Mouse (Mus musculus) limb, embryonic 11.5 days (tissue): Measurements from ENCODE around the gene Nup210l. TPM values are rescaled to one million over a fixed set of nuclear protein-coding genes. Genes with fewer than 3 reads are reported as not detected.

Experiments used
- ATAC-seq: fragments of 200-750 bp; cut with Nextera tagmentation; 2 replicates; pipeline ENCODE4 v1.8.0; 2017; ENCODE audit warnings: low read depth; ENCODE audit not compliant: insufficient number of reproducible peaks, low FRiP score, low TSS enrichment
- DNase-seq: peaks from one replicate; pipeline ENCODE4 v3.0.0-alpha.2; 2015; ENCODE audit warnings: low spot score
- H3K27ac ChIP-seq: fragments of 300-500 bp; sonication (generic); replicated peaks from 2 replicates; pipeline ENCODE4 v1.5.1; 2014; ENCODE audit warnings: low read depth, mild to moderate bottlenecking, low read length
- H3K27me3 ChIP-seq: fragments of 300-500 bp; sonication (generic); 2 replicates; pipeline ENCODE4 v1.6.1; 2014; ENCODE audit warnings: mild to moderate bottlenecking, low read length, mixed read lengths; ENCODE audit not compliant: control insufficient read depth, insufficient read depth
- H3K36me3 ChIP-seq: fragments of 300-500 bp; sonication (generic); 2 replicates; pipeline ENCODE4 v1.6.1; 2014; ENCODE audit warnings: mild to moderate bottlenecking, low read length, moderate library complexity, mixed read lengths; ENCODE audit not compliant: control insufficient read depth, insufficient read depth
- H3K4me1 ChIP-seq: fragments of 300-500 bp; sonication (generic); 2 replicates; pipeline ENCODE4 v1.6.1; 2014; ENCODE audit warnings: low read length, mixed read lengths; ENCODE audit not compliant: control insufficient read depth, insufficient read depth
- H3K4me2 ChIP-seq: fragments of 300-500 bp; sonication (generic); 2 replicates; pipeline ENCODE4 v1.6.1; 2014; ENCODE audit warnings: low read depth, mild to moderate bottlenecking, moderate library complexity; ENCODE audit not compliant: severe bottlenecking
- H3K4me3 ChIP-seq: fragments of 300-500 bp; sonication (generic); 2 replicates; pipeline ENCODE4 v1.5.1; 2014; ENCODE audit warnings: low read depth, low read length
- H3K9ac ChIP-seq: fragments of 300-500 bp; sonication (generic); 2 replicates; pipeline ENCODE4 v1.6.1; 2014; ENCODE audit warnings: mild to moderate bottlenecking, low read length
- H3K9me3 ChIP-seq: fragments of 300-500 bp; sonication (generic); 2 replicates; pipeline ENCODE4 v1.6.1; 2016; ENCODE audit warnings: low read length; ENCODE audit not compliant: control insufficient read depth
- WGBS: fragments of 180-500 bp; shearing (Covaris S2); extraction: QIAGEN DNeasy Blood & Tissue Kit; methylation state at CpG from one replicate; pipeline ENCODE4 v1.1.7; 2014; 5-methylcytosine and 5-hydroxymethylcytosine counted together
- polyA plus RNA-seq: library from polyadenylated mRNA; unstranded; fragments of >200 nt; fragmentation: Nextera tagmentation; extraction: Ambion mirVana; gene quantifications from 2 replicates; pipeline ENCODE4 v1.2.1, GENCODE M21; 2014

Gene Nup210l
- polyA plus RNA-seq, 1 experiment from 2014 or later, result 0.49 TPM

- H3K4me2 ChIP-seq, result peak overlapping the region; percentile 36
- peaks cover 6% of the 10 kb centered on the region; the same call in 1 of the 2 replicates for H3K36me3 ChIP-seq
- no peaks in the 10 kb centered on the region for H3K27me3 ChIP-seq
- H3K9ac ChIP-seq, result peak overlapping the region; percentile 48; the same call in 1 of the 2 replicates
- 28% methylated on average over 5 of the region's 5 CpGs for WGBS
- peak overlapping the region; percentile 31 for H3K4me3 ChIP-seq
- ATAC-seq (no peak), DNase-seq (no peak)
- H3K27ac ChIP-seq, result no peak overlapping the region; the same call in 1 of the 2 replicates
- H3K4me1 ChIP-seq, result no peaks in the 10 kb centered on the region
- no peaks in the 10 kb centered on the region for H3K9me3 ChIP-seq
Measured at GRCm38 (mm10) chr3:90221123-90221522, 117.2 kb downstream of the Nup210l start.

DNA sequence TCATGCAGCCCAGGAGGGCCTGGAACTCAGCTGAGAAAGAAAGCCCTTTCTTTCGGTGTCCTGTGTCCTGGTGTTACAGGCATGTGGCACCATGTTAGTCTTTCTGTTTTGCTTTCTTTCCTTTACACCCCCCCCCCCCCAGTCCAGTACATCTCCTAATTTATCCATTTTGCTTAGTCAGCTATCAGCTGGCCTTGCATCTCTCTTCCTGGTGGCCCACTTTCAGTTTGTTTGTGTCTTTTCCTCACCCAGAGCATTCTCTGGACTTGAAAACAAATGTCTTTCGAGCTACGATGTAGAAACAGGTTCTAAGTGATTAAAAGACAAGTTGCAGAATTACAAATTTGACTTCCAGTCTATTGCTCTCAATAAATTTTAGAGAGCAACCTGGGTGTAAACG lies 118.5 kb downstream of the Nup210l start:
- Histone ChIP-seq H3K27ac (no peak overlapping the region), H3K4me3 (no peak overlapping the region), H3K9me3 (no peaks in the 10 kb centered on the region), H3K27me3 (no peaks in the 10 kb centered on the region), H3K9ac (no peak overlapping the region), H3K4me2 (no peak overlapping the region), H3K4me1 (no peaks in the 10 kb centered on the region), H3K36me3 (peaks cover 6% of the 10 kb centered on the region; the same call in 1 of the 2 replicates)
- no peak for ATAC-seq
- DNase-seq, result no peak
- 91% methylated on average over 4 of the region's 4 CpGs for WGBS

GRCm38 (mm10) chr3:90222941-90223340 lies 119.0 kb downstream of the Nup210l start:
- Histone ChIP-seq H3K9me3 (no peaks in the 10 kb centered on the region), H3K27me3 (no peaks in the 10 kb centered on the region), H3K4me1 (no peaks in the 10 kb centered on the region), H3K36me3 (peaks cover 6% of the 10 kb centered on the region; the same call in 1 of the 2 replicates), H3K4me3 (no peak overlapping the region), H3K27ac (no peak overlapping the region), H3K9ac (no peak overlapping the region), H3K4me2 (no peak overlapping the region)
- DNase-seq (no peak), ATAC-seq (no peak)
- WGBS, result 83% methylated on average over 3 of the region's 3 CpGs

GRCm38 (mm10) chr3:90224331-90224730 lies 120.4 kb downstream of the Nup210l start:
- 78% methylated on average over 10 of the region's 10 CpGs for WGBS
- H3K4me2 ChIP-seq, result no peak overlapping the region
- H3K36me3 ChIP-seq, result peaks cover 6% of the 10 kb centered on the region; the same call in 1 of the 2 replicates
- no peaks in the 10 kb centered on the region for H3K9me3 ChIP-seq
- H3K4me3 ChIP-seq, result no peak overlapping the region
- no peaks in the 10 kb centered on the region for H3K27me3 ChIP-seq
- DNase-seq (no peak), ATAC-seq (no peak)
- H3K9ac ChIP-seq, result no peak overlapping the region
- no peak overlapping the region for H3K27ac ChIP-seq
- no peaks in the 10 kb centered on the region for H3K4me1 ChIP-seq

GRCm38 (mm10) chr3:90231075-90231474 lies 127.1 kb downstream of the Nup210l start:
- peaks cover 2% of the 10 kb centered on the region; the same call in 1 of the 2 replicates for H3K36me3 ChIP-seq
- peak overlapping the region; percentile 73 for H3K4me2 ChIP-seq
- peaks cover 2% of the 10 kb centered on the region; the same call in 1 of the 2 replicates for H3K4me1 ChIP-seq
- peak overlapping the region; percentile 83 for H3K9ac ChIP-seq
- H3K27me3 ChIP-seq, result no peaks in the 10 kb centered on the region
- H3K27ac ChIP-seq, result no peak overlapping the region; the same call in 1 of the 2 replicates
- no peak for ATAC-seq
- WGBS, result 9% methylated on average over 8 of the region's 8 CpGs
- H3K9me3 ChIP-seq, result no peaks in the 10 kb centered on the region
- no peak for DNase-seq
- peak overlapping the region; percentile 66 for H3K4me3 ChIP-seq

- ATAC-seq, result peak; percentile 93
Measured at GRCm38 (mm10) chr3:90231507-90232333, 127.8 kb downstream of the Nup210l start, which contains the start of gene Jtb. Gene Jtb (plus strand): TSS chr3:90231597.

DNA sequence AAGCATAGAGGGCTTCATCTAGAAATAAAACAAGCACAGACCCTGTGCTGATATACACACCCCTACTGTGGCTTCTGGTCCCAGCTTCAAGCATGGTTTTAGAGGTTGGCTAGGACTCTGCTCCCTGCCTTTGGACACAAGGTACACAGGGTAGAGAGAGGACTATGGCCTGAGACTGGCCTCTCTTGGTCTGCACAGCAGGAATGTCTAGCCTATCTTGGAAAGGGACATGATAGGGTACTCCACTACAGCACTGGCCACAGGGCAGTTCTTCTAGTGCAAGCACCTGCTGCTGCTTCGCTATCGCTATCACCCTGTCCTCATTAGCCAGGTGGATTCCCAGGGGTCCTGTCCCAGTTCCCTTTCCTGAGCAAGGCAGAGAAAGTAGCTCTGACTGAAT lies 137.3 kb downstream of the Nup210l start:
- 0 out of 2 replicates have a peak, but pooled peaks cover 7% of the 10 kb centered on the region for H3K4me1 ChIP-seq
- no peak overlapping the region for H3K4me3 ChIP-seq
- H3K9me3 ChIP-seq, result no peaks in the 10 kb centered on the region
- no peaks in the 10 kb centered on the region for H3K27me3 ChIP-seq
- no peak overlapping the region for H3K9ac ChIP-seq
- WGBS, result 88% methylated on average over 2 of the region's 2 CpGs
- no peak overlapping the region for H3K27ac ChIP-seq
- ATAC-seq, result no peak
- no peak overlapping the region for H3K4me2 ChIP-seq
- no peak for DNase-seq
- H3K36me3 ChIP-seq, result no peaks in the 10 kb centered on the region

More at GRCm38 (mm10) chr3:90231507-90232333, 127.8 kb downstream of the Nup210l start, which contains the start of gene Jtb:
- H3K27ac ChIP-seq, result peak within 1 kb of the TSS; percentile 74
- no peaks in the 10 kb centered on the region for H3K9me3 ChIP-seq
- peak within 1 kb of the TSS; percentile 66 for H3K4me3 ChIP-seq
- H3K27me3 ChIP-seq, result no peaks in the 10 kb centered on the region
- H3K4me1 ChIP-seq, result peaks cover 2% of the 10 kb centered on the region; the same call in 1 of the 2 replicates
- WGBS, result under 1% methylated on average over 61 of the region's 61 CpGs
- DNase-seq, result peak; percentile 93
- H3K36me3 ChIP-seq, result peaks cover 2% of the 10 kb centered on the region; the same call in 1 of the 2 replicates
- peak within 1 kb of the TSS; percentile 83 for H3K9ac ChIP-seq
- H3K4me2 ChIP-seq, result peak within 1 kb of the TSS; percentile 73

DNA sequence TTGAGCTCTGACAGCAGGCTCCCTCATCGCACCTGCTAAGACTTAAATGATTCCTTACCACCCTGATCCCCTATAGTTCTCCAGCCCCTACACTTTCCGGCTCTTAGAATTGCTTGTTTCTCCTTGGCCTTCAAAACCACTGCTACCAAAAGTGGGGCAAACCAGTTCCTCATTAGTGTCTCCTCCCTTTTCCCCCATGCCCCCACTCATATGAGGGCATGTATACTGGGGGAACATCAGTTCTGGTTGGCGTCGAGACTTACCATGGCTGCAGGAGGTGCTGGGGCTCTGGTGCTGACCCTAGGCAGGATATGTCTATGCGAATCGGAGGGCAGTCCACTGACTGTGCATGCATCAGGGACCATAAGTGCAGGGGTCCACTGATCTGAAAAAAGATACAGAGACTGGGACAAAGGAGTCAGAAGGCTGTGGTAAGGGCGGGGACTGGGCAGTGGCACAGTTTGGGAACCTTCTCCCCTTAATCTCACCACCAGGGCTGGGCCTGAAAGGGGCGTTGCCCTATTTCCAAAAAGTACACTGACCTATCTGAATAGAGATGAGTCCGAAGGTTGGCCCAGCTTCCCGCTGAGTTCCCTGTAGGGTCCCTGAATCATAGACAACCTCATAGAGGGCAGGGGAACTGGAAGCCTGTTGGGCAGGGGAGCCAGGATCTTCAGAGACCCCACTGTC lies 137.9 kb downstream of the Nup210l start:
- 85% methylated on average over 10 of the region's 10 CpGs for WGBS
- no peak overlapping the region for H3K4me2 ChIP-seq
- H3K4me3 ChIP-seq, result no peak overlapping the region

More for the DNA sequence above, 137.9 kb downstream of the Nup210l start:
- DNase-seq (no peak), ATAC-seq (no peak)
- H3K27me3 ChIP-seq, result no peaks in the 10 kb centered on the region
- H3K4me1 ChIP-seq, result 0 out of 2 replicates have a peak, but pooled peaks cover 7% of the 10 kb centered on the region
- no peaks in the 10 kb centered on the region for H3K9me3 ChIP-seq
- no peaks in the 10 kb centered on the region for H3K36me3 ChIP-seq
- H3K27ac ChIP-seq, result no peak overlapping the region
- H3K9ac ChIP-seq, result no peak overlapping the region
